In the genomic region with DNA sequence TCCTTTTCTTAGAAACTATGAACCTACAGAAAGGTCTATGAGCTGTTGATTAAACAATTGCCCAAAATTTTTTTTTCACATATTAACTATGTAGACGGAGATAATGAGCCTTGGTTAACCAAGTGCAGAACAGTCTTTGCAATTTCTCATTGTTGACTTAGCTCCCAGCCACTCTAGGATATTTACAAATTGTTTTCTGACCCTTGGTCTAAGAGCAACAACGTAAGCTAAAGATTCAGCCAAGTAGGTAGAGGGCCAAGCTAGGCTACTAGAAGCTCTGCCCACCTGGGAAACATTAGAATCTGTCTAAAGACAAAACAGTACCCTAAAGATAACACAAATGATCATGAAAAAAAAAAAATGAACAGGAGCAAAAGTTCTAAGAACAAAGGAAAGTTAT, we compare ENCODE assay signal across 22 mouse cellular contexts.
"Had no signal": no experiment of that assay in that cellular context is flagged by ENCODE, and none has a peak within 500 bp of the region (broad histone marks: within the 10 kb centered on the region; RNA-seq: fewer than 3 reads in every experiment).

No protein-coding gene starts in this region.

- H3K36me3 ChIP-seq: heart, embryonic 13.5 days; heart, embryonic 15.5 days; hindbrain, embryonic 13.5 days; kidney, embryonic 15.5 days; limb, embryonic 13.5 days; limb, embryonic 15.5 days; liver, embryonic 13.5 days; liver, embryonic 15.5 days had no signal

- H3K4me1 ChIP-seq: heart, embryonic 13.5 days; heart, embryonic 15.5 days; hindbrain, embryonic 13.5 days; kidney, embryonic 15.5 days; limb, embryonic 13.5 days; limb, embryonic 15.5 days; liver, embryonic 13.5 days; liver, embryonic 15.5 days had no signal

- H3K9ac ChIP-seq: forebrain, postnatal 0 days; heart, embryonic 13.5 days; heart, embryonic 15.5 days; hindbrain, embryonic 13.5 days; kidney, embryonic 15.5 days; limb, embryonic 13.5 days; limb, embryonic 15.5 days; liver, embryonic 13.5 days; liver, embryonic 15.5 days had no signal

- H3K4me2 ChIP-seq: heart, embryonic 11.5 days; heart, embryonic 13.5 days; heart, embryonic 15.5 days; hindbrain, embryonic 13.5 days; kidney, embryonic 15.5 days; limb, embryonic 13.5 days; limb, embryonic 15.5 days; liver, embryonic 13.5 days; liver, embryonic 15.5 days had no signal

- H3K4me3 ChIP-seq: heart, adult 2 months; heart, embryonic 13.5 days; heart, embryonic 15.5 days; hindbrain, embryonic 13.5 days; kidney, embryonic 15.5 days; limb, embryonic 13.5 days; limb, embryonic 15.5 days; liver, embryonic 13.5 days; liver, embryonic 15.5 days had no signal

- H3K27me3 ChIP-seq: heart, embryonic 13.5 days; heart, embryonic 15.5 days; hindbrain, embryonic 13.5 days; kidney, embryonic 15.5 days; limb, embryonic 13.5 days; limb, embryonic 15.5 days; liver, embryonic 13.5 days; liver, embryonic 15.5 days had no signal

- H3K27ac ChIP-seq: heart, adult 2 months; heart, embryonic 13.5 days; heart, embryonic 15.5 days; hindbrain, embryonic 13.5 days; hindbrain, postnatal 0 days; kidney, embryonic 15.5 days; limb, embryonic 13.5 days; limb, embryonic 15.5 days; liver, embryonic 13.5 days; liver, embryonic 15.5 days had no signal

- H3K9me3 ChIP-seq: heart, embryonic 13.5 days; heart, embryonic 15.5 days; hindbrain, embryonic 13.5 days; kidney, embryonic 15.5 days; limb, embryonic 13.5 days; limb, embryonic 15.5 days; liver, embryonic 13.5 days; liver, embryonic 15.5 days had no signal

- ATAC-seq: hindbrain, postnatal 0 days; intestine, embryonic 16.5 days had no signal

- DNase-seq: gastrocnemius, postnatal 14 days; gastrocnemius, postnatal 36 days; heart, adult 2 months; heart, postnatal 14 days; heart, postnatal 36 days; kidney, postnatal 10 days; layer of hippocampus, adult 9-11 months; layer of hippocampus, postnatal 36 days; left cerebral cortex, postnatal 4 days; liver, embryonic 13.5 days; lung, adult 18-20 months had no signal
